9 mouse cellular contexts compared by ENCODE assay signal in the genomic region with DNA sequence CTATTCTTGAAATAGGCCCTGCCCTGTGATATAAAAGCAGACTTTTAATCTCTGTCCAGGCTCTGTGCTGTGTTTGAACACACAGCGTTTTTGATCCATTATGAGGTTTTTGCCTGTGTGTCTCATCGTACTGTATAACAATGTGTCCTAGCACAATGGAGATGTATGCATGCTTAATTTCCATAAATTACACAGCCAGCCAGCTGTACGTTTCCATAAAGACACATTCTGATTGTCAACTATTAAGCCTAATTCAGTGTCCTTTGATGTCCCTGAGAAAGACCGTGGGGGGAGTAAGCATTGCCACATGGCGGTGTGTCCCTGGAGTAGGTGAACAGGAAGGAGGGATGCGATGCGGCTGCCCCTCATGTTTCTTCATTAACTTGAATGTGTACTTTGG.
DNase-seq lines count a peak whose midpoint lies in the region; ATAC-seq and TF ChIP-seq lines count a peak whose summit lies in the region.
"Had no signal": no experiment of that assay in that cellular context is flagged by ENCODE, and none has a peak within 500 bp of the region (broad histone marks: within the 10 kb centered on the region; RNA-seq: fewer than 3 reads in every experiment).

No protein-coding gene starts in this region.

- H3K4me3 ChIP-seq in lung, embryonic 14.5 days (ENCODE audit: low read depth, low read length) = no peak overlapping the region
- no peak overlapping the region for H3K4me3 ChIP-seq in embryonic facial prominence, embryonic 13.5 days
- H3K4me3 ChIP-seq in limb, embryonic 10.5 days = no peak overlapping the region
- no peak overlapping the region for H3K4me3 ChIP-seq in neural tube, embryonic 13.5 days

- intact Hi-C loops in gastrocnemius, postnatal 36 days (cut with DNase I) = no loop called here

- peak overlapping the region; percentile 21 for H3K4me2 ChIP-seq in lung, embryonic 14.5 days
- 0 out of 2 replicates have a peak overlapping the region, but pooled peaks have one; percentile 11 for H3K4me2 ChIP-seq in embryonic facial prominence, embryonic 13.5 days
- peak overlapping the region; percentile 22; the same call in 1 of the 2 replicates for H3K4me2 ChIP-seq in neural tube, embryonic 13.5 days

- peak overlapping the region; percentile 44 for H3K27ac ChIP-seq in lung, embryonic 14.5 days (ENCODE audit: low read depth)
- H3K27ac ChIP-seq in embryonic facial prominence, embryonic 13.5 days = no peak overlapping the region
- no peak overlapping the region for H3K27ac ChIP-seq in limb, embryonic 10.5 days
- H3K27ac ChIP-seq in neural tube, embryonic 13.5 days (replicated peaks) = no peak overlapping the region

- DNase-seq in lung, embryonic 14.5 days = no peak
- no peak for DNase-seq in lung, postnatal 10 days
- peak; percentile 44 for DNase-seq in limb, embryonic 10.5 days (ENCODE audit: low spot score)
- no peak for DNase-seq in yolk sac, embryonic 10.5 days (ENCODE audit: low spot score)
- no peak for DNase-seq in gastrocnemius, postnatal 36 days
- DNase-seq: lung, postnatal 14 days; right cerebral cortex, postnatal 25 days had no signal

- TF ChIP-seq CTCF in lung, embryonic 14.5 days (IDR thresholded peaks at IDR 0.05; ENCODE audit: low read depth) = no peak

- H3K27me3 ChIP-seq in lung, embryonic 14.5 days (ENCODE audit: insufficient read depth, low read length) = no peaks in the 10 kb centered on the region
- H3K27me3 ChIP-seq in embryonic facial prominence, embryonic 13.5 days = no peaks in the 10 kb centered on the region
- H3K27me3 ChIP-seq in limb, embryonic 10.5 days (ENCODE audit: low read depth, poor library complexity, severe bottlenecking) = no peaks in the 10 kb centered on the region
- H3K27me3 ChIP-seq in neural tube, embryonic 13.5 days = no peaks in the 10 kb centered on the region

- 25% methylated on average over 7 of the region's 7 CpGs for WGBS in lung, embryonic 14.5 days
- 33% methylated on average over 7 of the region's 7 CpGs for WGBS in embryonic facial prominence, embryonic 13.5 days
- 31% methylated on average over 7 of the region's 7 CpGs for WGBS in limb, embryonic 10.5 days
- 10% methylated on average over 7 of the region's 7 CpGs for WGBS in neural tube, embryonic 13.5 days

- ATAC-seq in lung, embryonic 14.5 days (ENCODE audit: insufficient read depth) = no peak
- ATAC-seq in embryonic facial prominence, embryonic 13.5 days (ENCODE audit: insufficient number of reproducible peaks, insufficient read depth, low FRiP score, low TSS enrichment, low read depth) = no peak
- ATAC-seq in neural tube, embryonic 13.5 days (ENCODE audit: low read depth) = 0 out of 2 replicates have a peak, but pooled peaks have one; percentile 34

- H3K9ac ChIP-seq in lung, embryonic 14.5 days = no peak overlapping the region
- H3K9ac ChIP-seq in embryonic facial prominence, embryonic 13.5 days = no peak overlapping the region
- H3K9ac ChIP-seq in neural tube, embryonic 13.5 days = 0 out of 2 replicates have a peak overlapping the region, but pooled peaks have one; percentile 12

- H3K9me3 ChIP-seq in lung, embryonic 14.5 days (ENCODE audit: low read depth, low read length) = no peaks in the 10 kb centered on the region
- H3K9me3 ChIP-seq in embryonic facial prominence, embryonic 13.5 days = no peaks in the 10 kb centered on the region
- no peaks in the 10 kb centered on the region for H3K9me3 ChIP-seq in limb, embryonic 10.5 days (replicated peaks)
- H3K9me3 ChIP-seq in neural tube, embryonic 13.5 days = no peaks in the 10 kb centered on the region

- 0 out of 2 replicates have a peak, but pooled peaks cover 3% of the 10 kb centered on the region for H3K4me1 ChIP-seq in lung, embryonic 14.5 days (ENCODE audit: insufficient read depth)
- peaks cover 21% of the 10 kb centered on the region for H3K4me1 ChIP-seq in embryonic facial prominence, embryonic 13.5 days
- H3K4me1 ChIP-seq in limb, embryonic 10.5 days = peaks cover 12% of the 10 kb centered on the region
- peaks cover 19% of the 10 kb centered on the region for H3K4me1 ChIP-seq in neural tube, embryonic 13.5 days (replicated peaks)

- no peaks in the 10 kb centered on the region for H3K36me3 ChIP-seq in lung, embryonic 14.5 days (ENCODE audit: insufficient read depth)
- no peaks in the 10 kb centered on the region for H3K36me3 ChIP-seq in embryonic facial prominence, embryonic 13.5 days
- H3K36me3 ChIP-seq in limb, embryonic 10.5 days = no peaks in the 10 kb centered on the region
- no peaks in the 10 kb centered on the region for H3K36me3 ChIP-seq in neural tube, embryonic 13.5 days
